Mouse (Mus musculus): ENCODE measurements around the gene Pias3. TPM values are rescaled to one million over a fixed set of nuclear protein-coding genes. Genes with fewer than 3 reads are reported as not detected.

Pias3 gene
- polyA plus RNA-seq, 1 experiment, result not detected

- no peak overlapping the region for H3K4me3 ChIP-seq (ENCODE audit: insufficient read depth, low read depth, low read length)
- 95% methylated on average over 5 of the region's 5 CpGs for WGBS
- TF ChIP-seq POLR2A (IDR thresholded peaks at IDR 0.05; ENCODE audit: insufficient read depth, low read depth, low read length) (no peak), CTCF (IDR thresholded peaks at IDR 0.05; ENCODE audit: insufficient read depth, low read depth, low read length) (no peak)
These were observed 27.6 kb upstream of the Pias3 start for GRCm38 (mm10) chr3:96668424-96669067.

GRCm38 (mm10) chr3:96669727-96670468 lies 26.3 kb upstream of the Pias3 start, which contains the start of gene Ankrd35:
TSS of gene Ankrd35 (plus strand) at chr3:96670131.
- H3K27ac ChIP-seq (ENCODE audit: insufficient read depth, low read depth, low read length), result no peak within 1 kb of the TSS
- 4% methylated on average over 35 of the region's 35 CpGs for WGBS
- TF ChIP-seq CTCF (IDR thresholded peaks at IDR 0.05; ENCODE audit: insufficient read depth, low read depth, low read length) (no peak), POLR2A (IDR thresholded peaks at IDR 0.05; ENCODE audit: insufficient read depth, low read depth, low read length) (no peak)

More at GRCm38 (mm10) chr3:96668424-96669067, 27.6 kb upstream of the Pias3 start:
- Histone ChIP-seq H3K4me1 (ENCODE audit: control insufficient read depth, insufficient read depth, low read length) (peaks cover under 1% of the 10 kb centered on the region; the same call in 1 of the 2 replicates), H3K27ac (ENCODE audit: insufficient read depth, low read depth, low read length) (no peak overlapping the region)

GRCm38 (mm10) chr3:96671519-96671918 lies 24.7 kb upstream of the Pias3 start:
- 97% methylated on average over 5 of the region's 5 CpGs for WGBS
- H3K4me3 ChIP-seq (ENCODE audit: insufficient read depth, low read depth, low read length), result no peak overlapping the region
- H3K27ac ChIP-seq (ENCODE audit: insufficient read depth, low read depth, low read length), result no peak overlapping the region
- TF ChIP-seq CTCF (IDR thresholded peaks at IDR 0.05; ENCODE audit: insufficient read depth, low read depth, low read length) (no peak), POLR2A (IDR thresholded peaks at IDR 0.05; ENCODE audit: insufficient read depth, low read depth, low read length) (no peak)
- no peaks in the 10 kb centered on the region for H3K4me1 ChIP-seq (ENCODE audit: control insufficient read depth, insufficient read depth, low read length)

More at GRCm38 (mm10) chr3:96669727-96670468, 26.3 kb upstream of the Pias3 start, which contains the start of gene Ankrd35:
- H3K4me3 ChIP-seq (ENCODE audit: insufficient read depth, low read depth, low read length), result peak within 1 kb of the TSS; percentile 67
- no peaks in the 10 kb centered on the region for H3K4me1 ChIP-seq (ENCODE audit: control insufficient read depth, insufficient read depth, low read length)

- WGBS, result 82% methylated on average over 4 of the region's 4 CpGs
- Histone ChIP-seq H3K27ac (ENCODE audit: insufficient read depth, low read depth, low read length) (no peak overlapping the region), H3K4me3 (ENCODE audit: insufficient read depth, low read depth, low read length) (no peak overlapping the region), H3K4me1 (ENCODE audit: control insufficient read depth, insufficient read depth, low read length) (0 out of 2 replicates have a peak, but pooled peaks cover 2% of the 10 kb centered on the region)
- no peak for TF ChIP-seq CTCF (IDR thresholded peaks at IDR 0.05; ENCODE audit: insufficient read depth, low read depth, low read length)
- no peak for TF ChIP-seq POLR2A (IDR thresholded peaks at IDR 0.05; ENCODE audit: insufficient read depth, low read depth, low read length)
These were observed 22.7 kb upstream of the Pias3 start for GRCm38 (mm10) chr3:96673514-96673913.

GRCm38 (mm10) chr3:96674442-96674841 lies 21.7 kb upstream of the Pias3 start:
- TF ChIP-seq CTCF (IDR thresholded peaks at IDR 0.05; ENCODE audit: insufficient read depth, low read depth, low read length) (no peak), POLR2A (IDR thresholded peaks at IDR 0.05; ENCODE audit: insufficient read depth, low read depth, low read length) (no peak)
- peaks cover 7% of the 10 kb centered on the region for H3K4me1 ChIP-seq (ENCODE audit: control insufficient read depth, insufficient read depth, low read length)

GRCm38 (mm10) chr3:96675171-96675570 lies 21.0 kb upstream of the Pias3 start:
- TF ChIP-seq POLR2A (IDR thresholded peaks at IDR 0.05; ENCODE audit: insufficient read depth, low read depth, low read length) (no peak), CTCF (IDR thresholded peaks at IDR 0.05; ENCODE audit: insufficient read depth, low read depth, low read length) (no peak)
- WGBS, result 87% methylated on average over 3 of the region's 3 CpGs
- H3K27ac ChIP-seq (ENCODE audit: insufficient read depth, low read depth, low read length), result no peak overlapping the region
- no peak overlapping the region for H3K4me3 ChIP-seq (ENCODE audit: insufficient read depth, low read depth, low read length)
- H3K4me1 ChIP-seq (ENCODE audit: control insufficient read depth, insufficient read depth, low read length), result peaks cover 10% of the 10 kb centered on the region

More at GRCm38 (mm10) chr3:96674442-96674841, 21.7 kb upstream of the Pias3 start:
- Histone ChIP-seq H3K27ac (ENCODE audit: insufficient read depth, low read depth, low read length) (no peak overlapping the region), H3K4me3 (ENCODE audit: insufficient read depth, low read depth, low read length) (no peak overlapping the region)
- WGBS, result 85% methylated on average over 8 of the region's 8 CpGs

GRCm38 (mm10) chr3:96675690-96676089 lies 20.5 kb upstream of the Pias3 start:
- WGBS, result 37% methylated on average over 3 of the region's 3 CpGs
- H3K27ac ChIP-seq (ENCODE audit: insufficient read depth, low read depth, low read length), result no peak overlapping the region
- no peak for TF ChIP-seq CTCF (IDR thresholded peaks at IDR 0.05; ENCODE audit: insufficient read depth, low read depth, low read length)
- no peak for TF ChIP-seq POLR2A (IDR thresholded peaks at IDR 0.05; ENCODE audit: insufficient read depth, low read depth, low read length)
- H3K4me1 ChIP-seq (ENCODE audit: control insufficient read depth, insufficient read depth, low read length), result peaks cover 15% of the 10 kb centered on the region
- no peak overlapping the region for H3K4me3 ChIP-seq (ENCODE audit: insufficient read depth, low read depth, low read length)

- Histone ChIP-seq H3K4me3 (ENCODE audit: insufficient read depth, low read depth, low read length) (no peak overlapping the region), H3K4me1 (ENCODE audit: control insufficient read depth, insufficient read depth, low read length) (peaks cover 16% of the 10 kb centered on the region), H3K27ac (ENCODE audit: insufficient read depth, low read depth, low read length) (no peak overlapping the region)
- TF ChIP-seq POLR2A (IDR thresholded peaks at IDR 0.05; ENCODE audit: insufficient read depth, low read depth, low read length) (no peak), CTCF (IDR thresholded peaks at IDR 0.05; ENCODE audit: insufficient read depth, low read depth, low read length) (no peak)
- WGBS, result 74% methylated on average over 7 of the region's 7 CpGs
These were observed 17.7 kb upstream of the Pias3 start for GRCm38 (mm10) chr3:96678456-96678855.

GRCm38 (mm10) chr3:96679159-96679674 lies 17.0 kb upstream of the Pias3 start:
- Histone ChIP-seq H3K4me3 (ENCODE audit: insufficient read depth, low read depth, low read length) (no peak overlapping the region), H3K4me1 (ENCODE audit: control insufficient read depth, insufficient read depth, low read length) (peaks cover 16% of the 10 kb centered on the region), H3K27ac (ENCODE audit: insufficient read depth, low read depth, low read length) (no peak overlapping the region)
- WGBS, result 25% methylated on average over 5 of the region's 5 CpGs
- TF ChIP-seq CTCF (IDR thresholded peaks at IDR 0.05; ENCODE audit: insufficient read depth, low read depth, low read length), result no peak
- TF ChIP-seq POLR2A (IDR thresholded peaks at IDR 0.05; ENCODE audit: insufficient read depth, low read depth, low read length), result no peak
